Mouse (Mus musculus) embryonic fibroblast, embryonic 13.5 days (primary cell): ENCODE measurements around the gene Fggy. TPM values are rescaled to one million over a fixed set of nuclear protein-coding genes. Genes with fewer than 3 reads are reported as not detected.

Source experiments
- H3K27ac ChIP-seq: 2 replicates; pipeline ENCODE4 v1.5.1; 2012; ENCODE audit warnings: low read length, control low read depth, inconsistent platforms; ENCODE audit not compliant: insufficient read depth
- H3K4me1 ChIP-seq: 2 replicates; pipeline ENCODE4 v1.6.1; 2011; ENCODE audit warnings: low read length; ENCODE audit not compliant: control insufficient read depth, insufficient read depth
- H3K4me3 ChIP-seq: 2 replicates; pipeline ENCODE4 v1.5.1; 2011; ENCODE audit warnings: mild to moderate bottlenecking, control low read depth, low read length; ENCODE audit not compliant: insufficient read depth
- CTCF ChIP-seq: IDR thresholded peaks from 2 replicates; pipeline ENCODE4 v1.5.1; 2011; ENCODE audit warnings: mild to moderate bottlenecking, control low read depth, low read length, moderate library complexity, borderline replicate concordance; ENCODE audit not compliant: insufficient read depth
- POLR2A ChIP-seq: IDR thresholded peaks from 2 replicates; pipeline ENCODE4 v1.6.1; 2011; ENCODE audit warnings: low read depth, mild to moderate bottlenecking, control low read depth, low read length, moderate library complexity
- polyA plus RNA-seq: library from polyadenylated mRNA; stranded (reverse); fragments of >200 nt; gene quantifications from 2 replicates; pipeline ENCODE4 v1.2.4, GENCODE M21; 2011; ENCODE audit warnings: low read depth; ENCODE audit not compliant: missing spikeins, insufficient read length

The Fggy gene
- polyA plus RNA-seq, 1 experiment, result 7.6 TPM

GRCm38 (mm10) chr4:95636937-95637749 lies 79.8 kb downstream of the Fggy start:
- H3K4me1 ChIP-seq, result peaks cover 8% of the 10 kb centered on the region
- TF ChIP-seq CTCF (no peak), POLR2A (no peak)
- peak overlapping the region; percentile 87 for H3K27ac ChIP-seq

GRCm38 (mm10) chr4:95638063-95638462 lies 80.8 kb downstream of the Fggy start:
- TF ChIP-seq CTCF, result no peak
- TF ChIP-seq POLR2A, result no peak
- no peak overlapping the region for H3K4me3 ChIP-seq
- no peak overlapping the region for H3K27ac ChIP-seq
- H3K4me1 ChIP-seq, result peaks cover 8% of the 10 kb centered on the region

More at GRCm38 (mm10) chr4:95636937-95637749, 79.8 kb downstream of the Fggy start:
- H3K4me3 ChIP-seq, result no peak overlapping the region

- Histone ChIP-seq H3K4me3 (no peak overlapping the region), H3K27ac (no peak overlapping the region), H3K4me1 (peaks cover 8% of the 10 kb centered on the region)
- no peak for TF ChIP-seq POLR2A
- TF ChIP-seq CTCF, result no peak
These were observed 83.5 kb downstream of the Fggy start for GRCm38 (mm10) chr4:95640831-95641230.

DNA sequence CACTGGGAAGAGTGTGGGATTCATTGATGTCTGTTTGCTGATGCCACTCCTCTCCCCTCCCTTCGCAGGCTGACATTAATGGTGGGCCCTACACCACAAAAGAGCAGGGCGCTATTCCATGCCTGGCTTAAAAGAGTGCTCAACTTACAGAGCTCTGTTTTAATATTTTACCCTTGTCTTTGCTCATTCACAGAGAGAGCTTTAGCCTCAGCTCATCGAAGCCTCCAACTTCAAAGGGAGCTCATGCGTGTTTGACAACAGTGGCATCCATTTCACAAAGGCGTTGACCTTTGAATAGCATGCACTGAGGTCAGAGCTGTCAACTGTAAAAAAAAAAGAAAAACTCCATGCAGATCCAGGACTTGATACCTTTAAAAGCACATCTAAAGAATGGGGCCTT lies 86.7 kb downstream of the Fggy start:
- Histone ChIP-seq H3K4me1 (no peaks in the 10 kb centered on the region), H3K27ac (no peak overlapping the region), H3K4me3 (no peak overlapping the region)
- TF ChIP-seq POLR2A (no peak), CTCF (no peak)

DNA sequence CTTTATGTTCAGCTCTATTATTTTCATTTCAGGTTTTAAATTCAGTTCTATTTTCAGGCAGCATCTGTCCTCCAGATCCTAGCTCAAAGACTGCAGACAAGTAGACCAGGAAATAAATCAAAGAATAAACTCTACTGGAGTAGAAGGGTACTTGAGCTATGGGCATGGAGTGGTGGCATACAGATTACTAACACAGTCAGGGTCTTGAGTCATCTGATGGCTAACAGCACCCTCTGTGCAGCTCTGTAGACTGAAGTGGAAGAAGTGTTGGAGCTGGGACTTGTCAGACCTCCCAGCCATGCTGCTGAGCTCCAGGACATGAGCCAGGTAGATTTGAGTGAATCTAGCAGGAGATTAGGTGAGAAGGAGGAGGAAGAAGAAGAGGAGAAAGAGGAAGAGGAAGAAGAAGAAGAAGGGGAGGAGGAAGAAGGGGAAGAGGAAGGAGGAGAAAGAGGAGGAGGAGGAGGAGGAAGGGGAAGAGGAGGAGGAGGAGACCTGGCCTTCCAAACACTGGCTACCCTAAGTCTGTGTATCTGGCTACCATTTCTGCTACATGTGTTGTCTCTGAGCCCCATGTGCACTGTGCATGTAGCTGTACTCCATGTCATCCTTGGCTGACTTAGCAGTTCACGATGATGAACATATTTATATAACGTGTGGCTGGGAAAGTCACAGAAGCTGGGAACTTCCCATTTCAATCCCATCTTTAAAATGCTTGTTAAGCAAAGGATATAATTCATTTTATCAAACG lies 91.7 kb downstream of the Fggy start:
- no peak overlapping the region for H3K27ac ChIP-seq
- no peak for TF ChIP-seq POLR2A
- TF ChIP-seq CTCF, result no peak

GRCm38 (mm10) chr4:95649552-95649905 lies 92.2 kb downstream of the Fggy start:
- TF ChIP-seq CTCF (no peak), POLR2A (no peak)

More for the DNA sequence above, 91.7 kb downstream of the Fggy start:
- H3K4me1 ChIP-seq, result no peaks in the 10 kb centered on the region
- H3K4me3 ChIP-seq, result no peak overlapping the region

GRCm38 (mm10) chr4:95649980-95650379 lies 92.7 kb downstream of the Fggy start:
- Histone ChIP-seq H3K4me1 (no peaks in the 10 kb centered on the region), H3K27ac (no peak overlapping the region), H3K4me3 (no peak overlapping the region)
- no peak for TF ChIP-seq POLR2A
- no peak for TF ChIP-seq CTCF

More at GRCm38 (mm10) chr4:95649552-95649905, 92.2 kb downstream of the Fggy start:
- H3K4me1 ChIP-seq, result no peaks in the 10 kb centered on the region
- no peak overlapping the region for H3K4me3 ChIP-seq
- no peak overlapping the region for H3K27ac ChIP-seq

GRCm38 (mm10) chr4:95652044-95652443 lies 94.7 kb downstream of the Fggy start:
- TF ChIP-seq POLR2A, result no peak
- no peak for TF ChIP-seq CTCF
- Histone ChIP-seq H3K4me1 (no peaks in the 10 kb centered on the region), H3K27ac (no peak overlapping the region), H3K4me3 (no peak overlapping the region)

DNA sequence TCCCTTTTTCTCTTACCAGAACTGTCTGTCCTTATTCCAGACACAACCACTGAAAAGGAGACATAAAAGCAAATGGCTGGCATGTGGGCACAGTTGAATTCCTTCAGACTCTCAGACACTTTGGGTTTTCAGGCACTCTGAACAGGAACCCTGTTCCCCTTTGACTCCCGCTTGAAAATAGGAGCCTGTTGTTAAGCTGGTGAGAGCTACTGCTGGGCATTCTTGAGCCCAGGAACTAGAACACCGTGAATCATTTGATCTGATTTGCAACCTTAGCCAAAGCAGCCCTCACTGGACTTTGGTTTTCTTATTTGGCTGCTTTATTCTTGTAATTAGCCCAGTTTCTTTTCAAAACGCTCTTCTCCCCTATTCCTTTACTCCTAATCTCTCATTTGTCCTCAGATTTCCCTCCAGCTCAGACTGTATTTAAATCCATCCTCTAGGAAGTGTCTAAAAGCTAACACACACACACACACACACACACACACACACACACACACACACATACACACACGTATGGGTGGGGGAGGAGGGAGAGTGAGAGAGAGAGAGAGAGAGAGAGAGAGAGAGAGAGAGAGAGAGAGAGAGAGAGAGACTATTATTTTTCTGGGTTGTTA lies 96.1 kb downstream of the Fggy start:
- no peak for TF ChIP-seq CTCF
- TF ChIP-seq POLR2A, result no peak
- Histone ChIP-seq H3K4me1 (no peaks in the 10 kb centered on the region), H3K4me3 (no peak overlapping the region), H3K27ac (no peak overlapping the region)
